Mouse (Mus musculus): ENCODE results near the gene Stat3. TPM values are rescaled to one million over a fixed set of nuclear protein-coding genes. Genes with fewer than 3 reads are reported as not detected.

Stat3 gene
- polyA plus RNA-seq, 1 experiment from 2014 or later, result 45.0 TPM

- H3K4me3 ChIP-seq (ENCODE audit: low read depth, low read length), result peak overlapping the region; percentile 94
- H3K9me3 ChIP-seq (replicated peaks; ENCODE audit: control insufficient read depth, low read length), result no peaks in the 10 kb centered on the region
- peak overlapping the region; percentile 88 for H3K4me2 ChIP-seq
- H3K4me1 ChIP-seq (ENCODE audit: control insufficient read depth, insufficient read depth, low read length), result peaks cover 19% of the 10 kb centered on the region
- H3K27me3 ChIP-seq (ENCODE audit: control insufficient read depth, insufficient read depth, low read length), result peaks cover 14% of the 10 kb centered on the region
- no peak for ATAC-seq (replicated peaks; ENCODE audit: insufficient number of reproducible peaks, low FRiP score, low TSS enrichment)
- H3K27ac ChIP-seq (ENCODE audit: low read depth, low read length), result peak overlapping the region; percentile 93; the same call in 1 of the 2 replicates
- 53% methylated on average over 6 of the region's 6 CpGs for WGBS (ENCODE audit: insufficient replicate concordance)
- peak overlapping the region; percentile 99 for H3K9ac ChIP-seq (ENCODE audit: low read depth, low read length)
- H3K36me3 ChIP-seq (ENCODE audit: control insufficient read depth, insufficient read depth, low read length), result no peaks in the 10 kb centered on the region
These were observed 90.5 kb downstream of the Stat3 start for GRCm38 (mm10) chr11:100848789-100849379.

GRCm38 (mm10) chr11:100848080-100848479, 91.3 kb downstream of the Stat3 start:
- Histone ChIP-seq H3K4me2 (peak overlapping the region; percentile 88), H3K4me3 (ENCODE audit: low read depth, low read length) (peak overlapping the region; percentile 94; the same call in 1 of the 2 replicates), H3K9me3 (replicated peaks; ENCODE audit: control insufficient read depth, low read length) (no peaks in the 10 kb centered on the region), H3K27ac (ENCODE audit: low read depth, low read length) (no peak overlapping the region), H3K9ac (ENCODE audit: low read depth, low read length) (no peak overlapping the region), H3K27me3 (ENCODE audit: control insufficient read depth, insufficient read depth, low read length) (peaks cover 10% of the 10 kb centered on the region), H3K4me1 (ENCODE audit: control insufficient read depth, insufficient read depth, low read length) (peaks cover 19% of the 10 kb centered on the region), H3K36me3 (ENCODE audit: control insufficient read depth, insufficient read depth, low read length) (no peaks in the 10 kb centered on the region)
- no peak for ATAC-seq (replicated peaks; ENCODE audit: insufficient number of reproducible peaks, low FRiP score, low TSS enrichment)
- WGBS (ENCODE audit: insufficient replicate concordance), result 57% methylated on average over 4 of the region's 4 CpGs

GRCm38 (mm10) chr11:100847572-100847971, 91.8 kb downstream of the Stat3 start:
- H3K9ac ChIP-seq (ENCODE audit: low read depth, low read length), result no peak overlapping the region
- no peak overlapping the region for H3K27ac ChIP-seq (ENCODE audit: low read depth, low read length)
- no peak overlapping the region for H3K4me3 ChIP-seq (ENCODE audit: low read depth, low read length)
- H3K9me3 ChIP-seq (replicated peaks; ENCODE audit: control insufficient read depth, low read length), result no peaks in the 10 kb centered on the region
- peak overlapping the region; percentile 88; the same call in 1 of the 2 replicates for H3K4me2 ChIP-seq
- H3K4me1 ChIP-seq (ENCODE audit: control insufficient read depth, insufficient read depth, low read length), result peaks cover 19% of the 10 kb centered on the region
- H3K36me3 ChIP-seq (ENCODE audit: control insufficient read depth, insufficient read depth, low read length), result no peaks in the 10 kb centered on the region
- peaks cover 7% of the 10 kb centered on the region for H3K27me3 ChIP-seq (ENCODE audit: control insufficient read depth, insufficient read depth, low read length)
- no peak for ATAC-seq (replicated peaks; ENCODE audit: insufficient number of reproducible peaks, low FRiP score, low TSS enrichment)
- WGBS (ENCODE audit: insufficient replicate concordance), result 89% methylated on average over 4 of the region's 4 CpGs

- Histone ChIP-seq H3K4me2 (no peak overlapping the region), H3K9ac (ENCODE audit: low read depth, low read length) (no peak overlapping the region), H3K4me1 (ENCODE audit: control insufficient read depth, insufficient read depth, low read length) (peaks cover 15% of the 10 kb centered on the region), H3K4me3 (ENCODE audit: low read depth, low read length) (no peak overlapping the region), H3K27me3 (ENCODE audit: control insufficient read depth, insufficient read depth, low read length) (no peaks in the 10 kb centered on the region), H3K9me3 (replicated peaks; ENCODE audit: control insufficient read depth, low read length) (no peaks in the 10 kb centered on the region), H3K36me3 (ENCODE audit: control insufficient read depth, insufficient read depth, low read length) (no peaks in the 10 kb centered on the region), H3K27ac (ENCODE audit: low read depth, low read length) (no peak overlapping the region)
- no peak for ATAC-seq (replicated peaks; ENCODE audit: insufficient number of reproducible peaks, low FRiP score, low TSS enrichment)
- WGBS (ENCODE audit: insufficient replicate concordance), result 85% methylated on average over 6 of the region's 6 CpGs
These were observed 93.5 kb downstream of the Stat3 start for GRCm38 (mm10) chr11:100845793-100846192.

GRCm38 (mm10) chr11:100844121-100844520, 95.2 kb downstream of the Stat3 start:
- no peak overlapping the region for H3K27ac ChIP-seq (ENCODE audit: low read depth, low read length)
- H3K4me1 ChIP-seq (ENCODE audit: control insufficient read depth, insufficient read depth, low read length), result peaks cover 13% of the 10 kb centered on the region
- H3K4me2 ChIP-seq, result no peak overlapping the region
- no peaks in the 10 kb centered on the region for H3K27me3 ChIP-seq (ENCODE audit: control insufficient read depth, insufficient read depth, low read length)
- H3K9ac ChIP-seq (ENCODE audit: low read depth, low read length), result no peak overlapping the region
- no peaks in the 10 kb centered on the region for H3K36me3 ChIP-seq (ENCODE audit: control insufficient read depth, insufficient read depth, low read length)
- H3K4me3 ChIP-seq (ENCODE audit: low read depth, low read length), result no peak overlapping the region
- WGBS (ENCODE audit: insufficient replicate concordance), result 89% methylated on average over 4 of the region's 4 CpGs
- H3K9me3 ChIP-seq (replicated peaks; ENCODE audit: control insufficient read depth, low read length), result no peaks in the 10 kb centered on the region
- no peak for ATAC-seq (replicated peaks; ENCODE audit: insufficient number of reproducible peaks, low FRiP score, low TSS enrichment)

- no peak overlapping the region for H3K4me3 ChIP-seq (ENCODE audit: low read depth, low read length)
- WGBS (ENCODE audit: insufficient replicate concordance), result 92% methylated on average over 8 of the region's 8 CpGs
- ATAC-seq (replicated peaks; ENCODE audit: insufficient number of reproducible peaks, low FRiP score, low TSS enrichment), result no peak
- H3K4me1 ChIP-seq (ENCODE audit: control insufficient read depth, insufficient read depth, low read length), result peaks cover 4% of the 10 kb centered on the region
- H3K9ac ChIP-seq (ENCODE audit: low read depth, low read length), result no peak overlapping the region
- no peaks in the 10 kb centered on the region for H3K9me3 ChIP-seq (replicated peaks; ENCODE audit: control insufficient read depth, low read length)
- H3K36me3 ChIP-seq (ENCODE audit: control insufficient read depth, insufficient read depth, low read length), result no peaks in the 10 kb centered on the region
- no peaks in the 10 kb centered on the region for H3K27me3 ChIP-seq (ENCODE audit: control insufficient read depth, insufficient read depth, low read length)
- H3K4me2 ChIP-seq, result no peak overlapping the region
- H3K27ac ChIP-seq (ENCODE audit: low read depth, low read length), result no peak overlapping the region
These were observed 96.2 kb downstream of the Stat3 start for GRCm38 (mm10) chr11:100843070-100843669.

- no peak overlapping the region for H3K9ac ChIP-seq (ENCODE audit: low read depth, low read length)
- no peak overlapping the region for H3K27ac ChIP-seq (ENCODE audit: low read depth, low read length)
- H3K4me3 ChIP-seq (ENCODE audit: low read depth, low read length), result no peak overlapping the region
- 85% methylated on average over 7 of the region's 7 CpGs for WGBS (ENCODE audit: insufficient replicate concordance)
- H3K27me3 ChIP-seq (ENCODE audit: control insufficient read depth, insufficient read depth, low read length), result no peaks in the 10 kb centered on the region
- no peak for ATAC-seq (replicated peaks; ENCODE audit: insufficient number of reproducible peaks, low FRiP score, low TSS enrichment)
- no peaks in the 10 kb centered on the region for H3K9me3 ChIP-seq (replicated peaks; ENCODE audit: control insufficient read depth, low read length)
- H3K4me2 ChIP-seq, result no peak overlapping the region
- H3K36me3 ChIP-seq (ENCODE audit: control insufficient read depth, insufficient read depth, low read length), result no peaks in the 10 kb centered on the region
- 0 out of 2 replicates have a peak, but pooled peaks cover 4% of the 10 kb centered on the region for H3K4me1 ChIP-seq (ENCODE audit: control insufficient read depth, insufficient read depth, low read length)
These were observed 97.3 kb downstream of the Stat3 start for GRCm38 (mm10) chr11:100842025-100842424.

- 73% methylated on average over 12 of the region's 12 CpGs for WGBS (ENCODE audit: insufficient replicate concordance)
- H3K4me3 ChIP-seq (ENCODE audit: low read depth, low read length), result no peak overlapping the region
- no peak overlapping the region for H3K27ac ChIP-seq (ENCODE audit: low read depth, low read length)
- 0 out of 2 replicates have a peak, but pooled peaks cover 4% of the 10 kb centered on the region for H3K4me1 ChIP-seq (ENCODE audit: control insufficient read depth, insufficient read depth, low read length)
- no peaks in the 10 kb centered on the region for H3K27me3 ChIP-seq (ENCODE audit: control insufficient read depth, insufficient read depth, low read length)
- no peaks in the 10 kb centered on the region for H3K9me3 ChIP-seq (replicated peaks; ENCODE audit: control insufficient read depth, low read length)
- H3K9ac ChIP-seq (ENCODE audit: low read depth, low read length), result no peak overlapping the region
- ATAC-seq (replicated peaks; ENCODE audit: insufficient number of reproducible peaks, low FRiP score, low TSS enrichment), result no peak
- no peaks in the 10 kb centered on the region for H3K36me3 ChIP-seq (ENCODE audit: control insufficient read depth, insufficient read depth, low read length)
- H3K4me2 ChIP-seq, result no peak overlapping the region
These were observed 98.5 kb downstream of the Stat3 start for GRCm38 (mm10) chr11:100840866-100841265.

- H3K4me3 ChIP-seq (ENCODE audit: low read depth, low read length), result no peak overlapping the region
- no peak for ATAC-seq (replicated peaks; ENCODE audit: insufficient number of reproducible peaks, low FRiP score, low TSS enrichment)
- H3K9ac ChIP-seq (ENCODE audit: low read depth, low read length), result no peak overlapping the region
- H3K4me2 ChIP-seq, result no peak overlapping the region
- no peaks in the 10 kb centered on the region for H3K9me3 ChIP-seq (replicated peaks; ENCODE audit: control insufficient read depth, low read length)
- no peaks in the 10 kb centered on the region for H3K27me3 ChIP-seq (ENCODE audit: control insufficient read depth, insufficient read depth, low read length)
- no peak overlapping the region for H3K27ac ChIP-seq (ENCODE audit: low read depth, low read length)
- 63% methylated on average over 8 of the region's 8 CpGs for WGBS (ENCODE audit: insufficient replicate concordance)
- H3K36me3 ChIP-seq (ENCODE audit: control insufficient read depth, insufficient read depth, low read length), result no peaks in the 10 kb centered on the region
- 0 out of 2 replicates have a peak, but pooled peaks cover 4% of the 10 kb centered on the region for H3K4me1 ChIP-seq (ENCODE audit: control insufficient read depth, insufficient read depth, low read length)
These were observed 99.8 kb downstream of the Stat3 start for GRCm38 (mm10) chr11:100839523-100839922.

Data from heart, embryonic 11.5 days (tissue).